Mouse (Mus musculus) cerebellum, postnatal 14 days (tissue): Measurements from ENCODE around the gene Hk3.

ENCODE experiments used
- DNase-seq, 2 experiments: peaks; one replicate each; pipeline ENCODE4 v3.0.0; 2021; ENCODE audit warnings: mixed read lengths in 2 of 2

Hk3 gene

DNA sequence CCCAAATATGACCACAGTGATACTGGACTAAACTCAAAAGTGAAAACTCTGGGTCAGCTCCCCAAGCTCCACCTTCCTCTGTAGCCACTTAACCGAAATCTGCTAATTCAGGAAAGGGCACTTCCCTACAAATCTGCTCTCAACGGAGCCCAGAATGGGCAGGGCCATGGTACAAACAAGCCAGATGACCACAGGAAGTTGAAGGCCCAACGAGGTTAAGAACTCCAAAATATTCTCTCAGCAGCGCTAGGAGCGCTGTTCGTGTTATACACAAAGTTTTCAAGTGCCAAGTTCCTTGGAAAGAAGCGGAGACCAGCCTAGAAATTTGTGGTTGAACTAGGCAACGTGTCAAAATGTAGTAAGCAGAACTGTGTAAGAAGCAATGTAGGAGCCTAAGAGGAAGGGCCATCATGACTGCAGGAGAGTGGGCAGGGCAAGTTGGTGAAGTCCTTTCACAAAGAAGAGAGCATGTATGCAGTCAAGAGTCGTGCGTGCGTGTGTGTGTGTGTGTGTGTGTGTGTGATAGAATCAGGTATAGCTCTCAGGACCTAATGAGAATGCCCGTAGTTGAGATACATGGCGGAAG is at the start of gene Hk3:
Gene Hk3, minus strand, starts transcription at position 192 of the 586 bp plus-strand sequence.
- DNase-seq = no peak

- DNase-seq = no peak
These were observed 48.5 kb upstream of the Hk3 start for GRCm38 (mm10) chr13:55069719-55070118.

DNA sequence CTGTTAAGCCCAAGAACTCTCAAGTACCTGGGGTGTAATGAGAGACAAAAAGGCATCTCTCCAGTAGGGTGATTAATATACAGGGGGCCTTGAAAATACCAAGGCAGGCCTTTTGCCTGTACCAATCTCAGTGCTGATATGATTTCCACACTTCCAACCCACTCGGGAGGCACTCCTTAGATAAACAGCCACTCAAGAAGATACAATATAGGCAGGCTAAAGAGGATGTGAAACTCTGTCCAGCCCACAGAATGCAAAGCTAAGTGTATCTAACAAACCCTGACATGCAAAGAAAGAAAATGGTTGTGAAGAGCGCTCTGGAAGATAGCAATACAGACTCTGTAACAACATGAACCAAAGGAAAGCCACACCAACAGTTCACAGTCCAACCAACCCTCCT is 42.1 kb upstream of the Hk3 start:
- no peak for DNase-seq

DNA sequence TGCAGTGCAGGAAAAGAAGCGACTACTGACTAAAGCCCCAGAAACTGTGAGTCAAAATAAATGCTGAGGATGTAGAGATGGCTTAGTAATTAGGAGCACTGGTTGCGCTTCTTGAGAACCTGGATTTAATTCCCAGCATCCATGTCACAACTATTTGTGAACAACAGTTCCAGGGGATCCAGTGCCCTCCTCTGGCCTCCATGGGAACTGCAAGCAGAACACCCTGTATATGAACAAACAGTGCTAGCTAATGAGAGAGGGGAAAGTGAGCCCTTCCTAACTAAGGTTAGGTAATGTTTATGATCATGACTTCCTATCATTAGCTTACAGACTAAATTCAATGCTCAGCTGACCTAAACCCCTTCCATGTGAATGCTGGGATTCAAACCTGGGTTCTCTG is 36.9 kb upstream of the Hk3 start:
- peak; percentile 23 to 64 for DNase-seq

GRCm38 (mm10) chr13:55047706-55048105 is 26.5 kb upstream of the Hk3 start:
- no peak for DNase-seq

GRCm38 (mm10) chr13:55040016-55040415 is 18.8 kb upstream of the Hk3 start:
- no peak for DNase-seq

DNA sequence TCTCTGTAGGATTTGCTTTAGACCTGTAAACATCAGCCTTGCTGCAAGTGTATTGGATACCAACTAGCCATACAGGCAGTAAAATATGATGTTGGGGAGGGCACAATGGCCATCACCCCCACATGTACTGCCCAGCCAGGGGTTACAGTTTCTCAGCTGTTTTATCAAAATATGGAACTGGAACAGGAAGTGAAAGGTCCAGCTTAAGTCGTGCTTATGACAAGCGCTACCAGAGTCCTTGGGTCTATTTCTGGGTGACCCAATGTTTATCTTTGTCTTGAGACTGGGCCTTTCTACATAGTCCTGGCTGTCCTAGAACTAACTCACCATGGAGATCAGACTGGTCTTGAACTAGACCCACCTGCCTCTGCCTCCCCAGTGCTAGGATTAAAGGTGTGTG is 3.0 kb upstream of the Hk3 start:
- DNase-seq = no peak

DNA sequence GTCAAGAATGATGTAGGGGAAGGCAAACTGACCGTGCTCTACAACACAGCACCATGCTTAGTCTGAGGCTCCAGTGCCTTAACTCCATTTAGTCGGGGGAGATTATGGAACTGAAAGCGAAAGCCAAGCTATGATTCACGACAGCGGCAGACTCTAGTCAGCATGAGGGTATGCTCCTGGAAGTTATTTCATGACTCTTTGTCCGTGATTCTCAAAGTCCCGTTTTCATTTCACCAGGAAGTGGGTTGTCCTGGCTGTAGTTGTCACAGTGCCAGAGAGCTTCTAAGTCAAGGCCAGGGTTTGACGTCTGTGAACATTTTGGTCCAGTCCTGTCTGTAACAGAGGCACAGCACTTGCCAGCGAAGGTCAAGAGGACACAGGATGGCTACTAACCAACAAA is 1.5 kb upstream of the Hk3 start:
- DNase-seq = no peak

DNA sequence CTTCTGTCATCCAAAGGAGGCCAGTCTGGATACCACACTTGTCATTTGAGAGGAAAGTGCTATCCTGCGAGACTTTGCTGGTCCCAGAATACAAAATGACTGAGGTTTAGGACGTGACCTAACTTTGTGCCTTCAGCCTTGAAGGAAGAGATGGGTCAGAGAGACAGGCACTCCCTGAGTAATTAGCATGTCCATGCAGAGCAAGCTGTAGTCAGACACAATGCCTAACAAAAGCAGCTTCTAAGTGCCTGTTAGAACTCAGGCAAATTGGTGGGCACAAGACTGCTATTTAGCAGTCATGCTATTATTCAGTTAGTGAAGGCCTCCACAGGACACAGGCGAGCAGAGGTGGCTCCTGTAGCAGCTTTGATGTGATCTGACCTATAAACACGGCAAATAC is 1.1 kb upstream of the Hk3 start:
- DNase-seq = no peak

DNA sequence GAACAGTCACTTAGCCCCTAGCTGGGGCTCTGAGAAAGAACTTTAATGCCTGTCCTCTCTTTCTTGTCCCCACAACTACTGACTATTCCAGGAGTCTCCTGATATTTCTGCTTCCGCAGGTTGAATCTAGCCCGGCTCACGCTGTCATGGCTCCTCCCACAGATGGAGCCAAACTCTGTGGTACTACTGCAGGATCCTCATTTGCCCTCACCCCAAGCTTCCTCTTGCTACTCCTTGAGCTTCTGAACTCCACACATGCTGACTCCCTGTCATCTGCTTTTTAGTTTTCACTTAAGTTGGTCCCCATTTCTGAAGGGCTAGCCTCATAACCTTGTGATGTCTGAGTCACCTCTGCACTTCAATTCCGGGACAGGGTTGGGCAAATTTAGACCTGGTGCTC is 1.1 kb downstream of the Hk3 start:
- DNase-seq = no peak

DNA sequence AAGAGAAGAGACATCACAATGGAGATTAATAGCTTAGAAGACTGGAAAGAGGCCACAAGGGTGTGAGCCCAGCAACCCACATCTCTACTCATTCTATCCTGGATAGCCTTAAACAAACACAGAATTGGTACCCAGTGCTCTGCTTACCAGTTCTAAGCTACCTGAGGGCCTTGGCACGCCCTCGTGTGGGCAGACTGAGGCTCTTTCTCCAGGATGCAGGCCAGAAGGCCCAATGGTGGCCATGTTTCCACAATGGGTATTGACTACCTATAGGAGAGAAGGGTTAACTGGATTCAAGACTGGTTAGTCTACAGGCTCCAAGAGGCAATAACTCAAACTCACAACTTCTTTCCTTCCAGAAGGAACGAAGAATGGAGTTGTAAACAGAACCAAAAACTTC is 2.0 kb downstream of the Hk3 start:
- DNase-seq = no peak

- DNase-seq = no peak
These were observed 2.5 kb downstream of the Hk3 start for GRCm38 (mm10) chr13:55018700-55019099.

DNA sequence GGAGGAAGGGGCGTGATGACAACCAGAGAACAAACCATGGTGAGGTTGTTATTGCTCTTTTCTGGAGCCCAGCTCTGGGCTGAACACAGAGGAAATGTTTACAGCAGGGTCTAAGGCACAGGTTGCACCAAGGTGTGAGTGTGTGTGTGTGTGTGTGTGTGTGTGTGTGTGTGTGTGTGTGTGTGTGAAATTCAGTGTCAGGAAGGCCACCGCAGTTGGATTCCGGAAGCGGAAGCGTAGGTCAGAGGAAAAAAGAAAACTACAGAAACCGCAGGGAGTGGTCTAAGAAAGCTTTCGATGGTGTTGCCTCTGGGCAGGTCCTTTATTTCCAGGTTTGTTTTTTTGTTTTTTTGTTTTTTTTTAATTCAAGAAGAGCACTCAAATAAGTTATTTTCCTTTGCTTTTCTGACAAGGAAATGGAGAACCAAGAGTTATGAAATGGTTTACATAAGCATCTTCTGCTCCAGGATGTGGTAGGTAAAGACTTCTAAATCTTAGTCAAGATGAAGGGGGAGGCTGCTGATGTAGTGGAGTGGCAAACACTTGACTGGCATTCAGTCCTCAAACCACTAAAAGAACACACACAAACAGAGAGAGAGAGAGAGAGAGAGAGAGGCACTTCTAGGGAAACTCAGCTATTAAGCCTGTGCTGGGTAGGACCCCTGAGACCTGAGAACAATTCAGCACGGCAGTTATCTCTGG is 3.1 kb downstream of the Hk3 start:
- DNase-seq = no peak

GRCm38 (mm10) chr13:55017154-55017897 is 3.9 kb downstream of the Hk3 start:
- no peak for DNase-seq

GRCm38 (mm10) chr13:55014451-55014850 is 6.7 kb downstream of the Hk3 start:
- no peak for DNase-seq

DNA sequence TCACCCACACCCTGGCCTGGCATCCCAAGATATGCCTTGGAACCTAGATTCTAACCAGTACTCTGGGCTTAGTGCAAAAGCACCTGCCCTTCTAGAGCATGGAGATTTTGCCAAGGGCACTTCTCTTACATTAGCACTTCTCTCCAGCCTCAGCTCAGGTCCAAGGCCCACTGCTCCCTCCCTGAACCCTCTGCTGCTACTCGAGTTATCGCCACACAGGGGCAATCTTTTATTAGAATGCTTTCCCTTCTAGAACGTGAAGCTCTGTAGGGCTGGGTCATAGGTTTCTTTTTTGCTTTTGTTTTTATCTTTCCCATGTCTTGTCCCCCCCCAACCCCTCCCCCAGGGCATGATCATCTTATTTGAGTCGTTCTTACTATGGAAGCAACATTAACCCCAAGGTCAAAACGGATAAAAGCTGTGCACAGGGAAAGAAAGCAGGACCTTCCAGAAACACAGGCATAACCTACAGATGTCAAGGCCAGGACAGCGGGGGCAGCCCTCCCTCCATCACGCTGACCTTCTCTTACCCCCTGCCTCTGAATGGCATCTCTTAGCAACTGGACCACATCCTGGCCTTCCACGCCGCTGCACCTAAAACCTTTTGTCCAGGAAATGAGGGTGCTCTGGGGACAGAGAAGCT is 7.4 kb downstream of the Hk3 start:
- no peak for DNase-seq

DNA sequence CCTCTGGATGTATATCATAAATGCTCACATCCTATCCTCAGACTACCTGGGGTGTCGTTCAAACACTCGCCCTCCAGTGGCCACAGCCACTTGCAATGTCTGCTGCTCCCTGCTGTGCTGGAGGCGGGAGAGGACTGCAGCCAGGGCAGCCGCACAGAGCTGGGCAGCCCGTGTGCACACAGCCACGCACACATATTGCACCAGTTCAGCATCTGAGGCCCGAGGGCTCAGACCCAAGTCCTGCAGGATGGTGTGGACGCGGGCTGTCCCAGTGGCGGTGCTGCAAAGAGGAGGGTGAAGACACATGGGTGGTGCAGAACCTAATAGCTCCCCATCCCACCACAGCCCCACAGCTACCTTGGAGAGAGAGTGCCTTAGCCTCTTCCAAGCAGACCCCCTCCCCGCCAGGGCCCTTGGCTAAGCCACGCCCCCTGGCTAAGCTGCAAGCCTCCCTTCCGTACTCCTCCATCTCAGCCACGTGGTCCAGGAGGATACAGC is 9.2 kb downstream of the Hk3 start:
- no peak for DNase-seq

DNA sequence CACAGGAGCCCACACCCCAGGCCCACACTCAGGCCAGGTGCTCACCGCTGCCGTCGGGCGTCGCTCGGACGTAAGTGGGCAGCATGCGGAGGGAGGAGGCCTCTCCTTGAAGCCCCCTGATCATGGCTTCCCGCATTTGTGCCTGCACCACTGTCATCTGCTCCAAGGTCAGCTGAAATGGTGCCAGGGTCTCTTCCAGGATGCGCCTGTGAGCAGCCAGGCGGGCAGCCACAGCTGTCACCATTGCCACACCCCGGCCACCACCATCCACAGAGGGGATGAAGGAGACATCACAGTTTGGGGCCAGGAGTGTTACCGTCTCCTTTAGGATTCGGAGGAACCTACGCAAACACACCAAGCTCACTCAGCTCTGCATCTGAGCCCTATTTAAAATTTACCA is 10.1 kb downstream of the Hk3 start:
- no peak for DNase-seq

- DNase-seq = no peak
These were observed 12.6 kb downstream of the Hk3 start for GRCm38 (mm10) chr13:55008589-55008988.

GRCm38 (mm10) chr13:55006415-55006742 is 14.8 kb downstream of the Hk3 start:
- peak; percentile 53 to 70 for DNase-seq

DNA sequence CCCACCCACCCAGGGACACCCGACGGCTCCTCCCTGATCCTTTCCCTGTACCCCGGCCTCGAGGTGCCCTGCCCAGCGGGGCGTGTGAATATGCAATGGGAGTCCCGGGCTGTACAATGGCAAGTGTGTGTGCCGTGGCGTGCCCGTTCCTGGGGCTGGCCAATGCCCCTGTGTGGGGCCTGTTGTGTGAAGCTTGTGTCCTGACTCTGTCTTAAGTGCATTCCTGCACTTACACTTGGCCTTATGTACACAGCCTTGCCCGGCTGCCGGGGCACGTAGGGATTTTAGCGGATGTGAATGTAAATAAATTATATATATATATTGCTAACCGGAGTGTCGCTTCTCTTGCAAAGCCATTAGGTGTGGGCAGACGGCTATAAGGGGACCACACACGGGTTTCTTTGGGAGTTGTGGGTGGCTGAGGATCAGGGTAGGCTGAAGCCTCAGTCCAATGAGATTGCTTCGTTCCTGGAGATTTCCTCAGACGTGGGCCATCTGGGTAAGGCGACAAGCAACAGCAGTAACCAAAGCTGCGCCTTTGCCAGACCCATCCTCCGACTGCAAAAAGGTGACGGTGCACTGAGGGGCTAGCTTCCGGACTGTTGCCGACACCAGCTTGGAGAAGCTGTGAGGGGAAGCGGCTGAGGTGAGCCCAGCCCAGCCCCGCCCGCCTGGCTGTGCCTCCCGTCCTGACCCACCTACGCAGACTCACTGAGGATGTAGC is 15.3 kb downstream of the Hk3 start:
- DNase-seq = no peak

DNA sequence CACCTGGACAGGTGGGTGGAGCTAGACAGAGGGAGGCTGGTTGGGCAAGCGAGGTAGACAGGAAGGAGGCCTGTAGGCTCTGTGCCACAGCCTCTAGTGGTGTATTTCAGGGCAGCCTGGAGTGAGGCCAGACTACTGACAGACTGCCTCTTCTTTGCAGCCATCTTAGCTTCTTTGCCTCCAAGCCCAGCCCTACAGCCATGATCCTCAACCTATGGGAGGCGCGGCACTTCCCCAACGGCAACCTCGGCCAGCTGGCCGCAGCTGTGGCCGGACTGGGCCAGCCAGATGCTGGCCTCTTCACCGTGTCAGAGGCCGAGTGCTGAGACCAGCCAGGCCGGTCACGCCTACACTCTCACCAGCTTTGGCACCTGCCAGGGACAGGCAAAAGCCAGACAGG is 16.5 kb downstream of the Hk3 start:
- peak; percentile 67 to 77 for DNase-seq

- no peak for DNase-seq
These were observed 19.1 kb downstream of the Hk3 start for GRCm38 (mm10) chr13:55002090-55002489.
